Mouse (Mus musculus) cerebellum, adult 2 months (tissue): Measurements from ENCODE around the gene Tmem132a. TPM values are rescaled to one million over a fixed set of nuclear protein-coding genes. Genes with fewer than 3 reads are reported as not detected.
A peak's percentile ranks its signal among the peaks of the same experiment; 100 is the strongest.

Experiments
- DNase-seq, 2 experiments: peaks; one replicate each; pipeline ENCODE4 v3.0.0; 2021
- H3K27ac ChIP-seq: fragments of 200-500 bp; 2 replicates; pipeline ENCODE4 v1.5.1; 2012; ENCODE audit warnings: low read length, control low read depth, inconsistent platforms; ENCODE audit not compliant: insufficient read depth
- H3K27me3 ChIP-seq: fragments of 200-500 bp; 2 replicates; pipeline ENCODE4 v1.6.1; 2012; ENCODE audit warnings: inconsistent platforms, mild to moderate bottlenecking, low read length, moderate library complexity; ENCODE audit not compliant: control insufficient read depth, insufficient read depth
- H3K4me1 ChIP-seq: fragments of 200-500 bp; 2 replicates; pipeline ENCODE4 v1.6.1; 2011; ENCODE audit warnings: low read length; ENCODE audit not compliant: control insufficient read depth, insufficient read depth
- H3K4me3 ChIP-seq: fragments of 200-500 bp; replicated peaks from 2 replicates; pipeline ENCODE3; 2011; ENCODE audit warnings: mild to moderate bottlenecking, low read depth, low read length, control low read depth; ENCODE audit not compliant: insufficient read depth
- CTCF ChIP-seq: fragments of 200-500 bp; IDR thresholded peaks from 2 replicates; pipeline ENCODE4 v1.5.1; 2011; ENCODE audit warnings: low read depth, mild to moderate bottlenecking, control low read depth, low read length, moderate library complexity, borderline replicate concordance; ENCODE audit not compliant: insufficient read depth
- POLR2A ChIP-seq: fragments of 200-500 bp; IDR thresholded peaks from 2 replicates; pipeline ENCODE4 v1.6.1; 2011; ENCODE audit warnings: low read length, control low read depth, borderline replicate concordance; ENCODE audit not compliant: insufficient read depth
- WGBS: fragments of 180-500 bp; shearing (Covaris S2); methylation state at CpG from one replicate; pipeline ENCODE4 v1.1.7; 2018; 5-methylcytosine and 5-hydroxymethylcytosine counted together
- polyA plus RNA-seq: library from polyadenylated mRNA; depleted of rRNA; stranded (reverse); fragments of >200 nt; gene quantifications from 2 replicates; pipeline ENCODE4 v1.2.3, GENCODE M21; 2012

Gene Tmem132a
- polyA plus RNA-seq, 1 experiment, result 350 TPM

DNA sequence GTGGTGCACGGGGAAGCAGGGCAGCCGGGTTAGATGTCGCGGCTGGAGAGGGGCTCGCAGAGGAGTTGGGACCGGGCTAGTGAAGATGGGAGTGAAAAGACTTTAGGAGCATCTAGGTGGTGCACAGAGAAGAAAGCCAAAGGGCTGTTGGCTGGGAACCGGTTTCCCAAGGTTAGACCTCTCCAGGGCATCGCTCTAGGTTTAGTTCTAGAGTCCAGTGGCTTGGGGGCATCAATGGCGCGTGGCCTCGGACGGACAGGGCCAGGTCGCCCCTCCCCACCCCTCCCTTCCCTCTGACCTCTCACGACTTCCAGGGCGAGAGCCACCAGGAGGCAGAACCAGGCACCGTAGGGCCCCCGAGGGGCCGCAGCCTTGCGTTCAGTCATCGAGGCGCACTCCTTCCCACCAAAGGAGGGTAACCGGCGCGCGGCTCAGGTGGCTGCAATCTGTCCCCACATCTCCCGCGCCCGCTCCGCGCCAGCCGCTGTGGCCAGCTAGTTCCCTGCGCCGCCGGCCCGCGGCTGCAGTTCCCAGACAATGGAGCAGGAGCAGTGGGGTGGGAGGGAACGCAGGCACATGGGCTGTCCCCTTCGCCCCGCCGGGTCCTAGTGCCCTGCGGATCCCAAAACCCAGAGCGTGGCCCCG, 377 bp downstream of the Tmem132a start:
- TF ChIP-seq POLR2A (peak; percentile 97), CTCF (no peak)
- WGBS, result under 1% methylated on average over 43 of the region's 43 CpGs

DNA sequence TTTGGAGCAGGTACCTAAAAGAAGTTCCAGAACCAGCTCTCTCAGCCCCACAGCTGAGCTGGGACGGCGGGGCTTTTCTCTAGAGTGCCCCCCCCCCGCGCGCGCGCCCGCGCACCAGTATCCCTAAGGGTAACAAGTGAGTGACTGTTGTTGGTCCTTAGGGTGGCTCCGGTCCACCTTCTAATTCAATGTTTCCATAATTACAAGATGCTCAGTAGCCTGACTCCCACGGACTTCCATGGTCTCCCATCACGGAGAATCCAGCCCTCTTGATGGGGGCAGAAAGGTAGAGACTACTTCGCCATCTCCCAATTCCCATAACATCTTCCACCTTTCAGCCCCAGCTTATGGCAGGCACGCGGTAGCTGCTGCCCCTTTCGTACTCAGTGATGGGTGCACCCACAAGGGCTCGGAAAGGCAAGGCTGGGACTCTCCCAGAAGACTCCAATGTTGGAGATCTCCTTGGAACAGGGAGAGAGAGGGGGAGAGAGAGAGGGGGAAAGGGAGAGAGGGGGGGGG, 1.1 kb downstream of the Tmem132a start:
- H3K27ac ChIP-seq, result peak overlapping the region; percentile 91
- peak overlapping the region; percentile 99 for H3K4me3 ChIP-seq
- TF ChIP-seq CTCF, result no peak
- H3K4me1 ChIP-seq, result peaks cover 40% of the 10 kb centered on the region
- under 1% methylated on average over 17 of the region's 17 CpGs for WGBS
- H3K27me3 ChIP-seq, result no peaks in the 10 kb centered on the region
- peak; percentile 53 to 71 for DNase-seq

More for the DNA sequence above, 377 bp downstream of the Tmem132a start:
- peaks cover 42% of the 10 kb centered on the region for H3K4me1 ChIP-seq
- peak; percentile 93 to 94 for DNase-seq
- peak overlapping the region; percentile 99 for H3K4me3 ChIP-seq
- H3K27me3 ChIP-seq, result no peaks in the 10 kb centered on the region
- H3K27ac ChIP-seq, result peak overlapping the region; percentile 91

DNA sequence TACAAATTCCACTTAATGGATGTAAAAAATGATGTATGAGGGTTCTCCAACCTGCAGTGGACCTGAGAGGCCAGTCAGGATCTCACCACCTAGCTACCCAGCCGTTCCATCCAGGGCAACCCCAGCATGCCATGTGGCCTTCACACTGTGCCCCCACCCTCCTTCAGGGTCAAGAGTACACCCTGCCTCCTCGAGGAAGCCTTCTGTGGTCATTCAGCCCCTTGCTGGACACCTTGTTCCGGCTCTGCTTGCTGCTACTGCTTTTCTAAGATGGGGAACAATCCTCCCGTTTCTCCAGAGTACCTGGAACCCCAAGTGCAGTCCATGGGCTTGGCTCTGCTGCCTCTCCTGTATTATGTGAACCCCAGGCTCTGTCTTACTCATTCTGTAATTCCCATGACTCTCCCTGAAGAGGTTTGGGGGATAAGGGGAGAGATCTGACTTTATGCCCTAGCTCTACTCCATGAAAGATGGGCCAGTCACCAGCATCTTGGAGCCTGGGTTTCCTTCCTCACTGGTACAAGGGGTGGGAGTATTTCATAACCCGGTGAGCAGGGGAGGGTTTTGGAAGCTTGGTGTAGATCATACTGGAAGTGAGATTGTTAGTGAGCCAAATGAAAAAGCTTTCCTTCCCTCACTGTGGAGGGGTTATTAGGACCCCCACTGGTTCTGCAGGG, 1.7 kb downstream of the Tmem132a start:
- no peaks in the 10 kb centered on the region for H3K27me3 ChIP-seq
- 2% methylated on average over 5 of the region's 5 CpGs for WGBS
- peak overlapping the region; percentile 99 for H3K4me3 ChIP-seq
- peak in 1 of 2 experiments; percentile 56 for DNase-seq
- TF ChIP-seq CTCF (no peak), POLR2A (no peak)
- peak overlapping the region; percentile 91 for H3K27ac ChIP-seq
- H3K4me1 ChIP-seq, result peaks cover 46% of the 10 kb centered on the region

DNA sequence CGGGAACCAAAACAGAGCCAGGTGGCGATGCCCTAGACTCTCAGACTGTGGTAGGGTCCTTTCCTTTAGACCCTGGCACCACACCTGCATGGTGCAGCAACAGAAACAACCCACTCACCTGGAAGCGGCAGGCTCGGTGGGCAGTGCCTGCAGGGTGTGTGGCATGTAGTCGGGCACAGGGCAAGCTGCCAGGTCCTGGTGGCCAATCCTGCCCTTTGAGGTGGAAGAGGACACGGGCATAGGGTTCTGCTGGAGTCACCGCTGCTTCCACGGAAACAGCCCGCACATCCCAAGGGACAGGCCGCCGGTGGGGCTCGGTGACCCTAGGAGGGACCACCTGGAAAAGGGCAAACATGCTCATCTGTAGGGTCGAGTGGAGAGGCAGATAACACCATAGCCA, 3.4 kb downstream of the Tmem132a start:
- TF ChIP-seq POLR2A (no peak), CTCF (no peak)
- Histone ChIP-seq H3K4me3 (peak overlapping the region; percentile 99), H3K27me3 (no peaks in the 10 kb centered on the region), H3K27ac (peak overlapping the region; percentile 72), H3K4me1 (peaks cover 34% of the 10 kb centered on the region)
- peak; percentile 76 to 77 for DNase-seq
- 15% methylated on average over 13 of the region's 13 CpGs for WGBS

DNA sequence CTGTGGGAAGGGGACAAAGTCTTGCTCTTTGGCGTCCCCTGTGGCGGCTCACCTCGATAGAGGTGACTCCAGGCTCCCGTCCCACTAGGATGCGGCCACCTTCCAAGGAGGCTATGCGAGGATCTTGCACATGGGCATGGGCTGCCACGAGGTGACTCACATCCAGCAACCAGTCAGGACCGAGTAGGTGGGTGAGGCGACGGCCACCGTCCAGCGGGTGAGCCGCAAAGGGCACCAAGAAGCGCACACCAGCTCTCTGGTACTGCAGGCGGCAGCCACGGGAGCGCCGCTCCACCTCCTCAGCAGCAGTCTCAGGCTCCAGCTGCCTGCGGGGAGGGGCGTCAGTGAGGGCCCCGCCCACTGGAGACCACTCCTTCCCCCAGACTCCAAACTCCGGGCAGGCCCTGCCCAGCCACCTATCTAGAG, 9.7 kb downstream of the Tmem132a start:
- DNase-seq, result peak; percentile 43 to 55
- Histone ChIP-seq H3K27ac (no peak overlapping the region), H3K4me3 (no peak overlapping the region), H3K4me1 (peaks cover 33% of the 10 kb centered on the region), H3K27me3 (no peaks in the 10 kb centered on the region)
- TF ChIP-seq CTCF (peak; percentile 35; the same call in 1 of the 2 replicates), POLR2A (no peak)
- 21% methylated on average over 22 of the region's 22 CpGs for WGBS

DNA sequence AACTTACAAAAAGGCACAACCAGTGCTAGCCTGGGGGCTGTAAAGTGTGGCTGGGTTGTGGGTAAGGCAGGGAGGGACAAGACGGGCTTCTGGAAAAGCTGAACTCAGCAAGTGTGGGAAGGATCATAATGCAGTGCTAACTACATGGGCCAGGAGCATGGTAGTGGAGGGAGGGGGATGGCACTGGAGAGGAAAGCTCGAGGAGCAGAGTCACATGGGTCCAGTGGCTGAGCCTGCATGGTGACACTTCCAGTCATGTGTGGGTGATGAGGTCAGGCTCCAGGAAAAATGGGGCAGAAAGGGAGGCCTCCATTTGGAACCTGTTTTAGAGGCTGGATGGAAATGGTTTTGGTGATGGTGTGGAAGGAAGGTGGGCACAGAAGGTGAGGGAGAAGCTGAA, 13.2 kb downstream of the Tmem132a start:
- no peak for DNase-seq
- peaks cover 18% of the 10 kb centered on the region for H3K4me1 ChIP-seq

DNA sequence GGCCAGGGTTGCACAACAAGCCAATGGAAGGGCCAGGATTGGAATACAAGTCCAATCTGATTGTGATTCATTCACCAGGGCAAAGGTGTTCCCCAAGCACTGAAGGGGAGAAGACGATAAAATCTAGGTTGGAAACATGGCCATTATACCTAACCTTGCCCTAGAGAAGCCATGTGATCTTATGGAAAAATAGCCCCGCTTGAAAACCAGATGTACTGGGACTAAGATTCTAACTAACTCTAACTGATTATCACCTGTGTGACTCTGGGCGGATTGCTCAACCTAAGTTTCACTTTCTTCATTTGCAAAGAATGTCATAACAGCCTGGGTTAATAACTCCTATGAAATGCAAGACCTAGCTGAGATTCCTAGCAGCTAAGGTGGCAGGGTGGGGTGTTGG, 14.3 kb downstream of the Tmem132a start:
- Histone ChIP-seq H3K27me3 (no peaks in the 10 kb centered on the region), H3K27ac (no peak overlapping the region), H3K4me1 (peaks cover 14% of the 10 kb centered on the region), H3K4me3 (no peak overlapping the region)
- DNase-seq, result no peak
- TF ChIP-seq POLR2A (no peak), CTCF (no peak)
- 88% methylated on average over 3 of the region's 3 CpGs for WGBS

More for the DNA sequence above, 13.2 kb downstream of the Tmem132a start:
- TF ChIP-seq CTCF (no peak), POLR2A (no peak; the same call in 1 of the 2 replicates)
- no peak overlapping the region; the same call in 1 of the 2 replicates for H3K27ac ChIP-seq
- WGBS, result 35% methylated on average over 2 of the region's 2 CpGs
- no peak overlapping the region for H3K4me3 ChIP-seq
- H3K27me3 ChIP-seq, result no peaks in the 10 kb centered on the region

DNA sequence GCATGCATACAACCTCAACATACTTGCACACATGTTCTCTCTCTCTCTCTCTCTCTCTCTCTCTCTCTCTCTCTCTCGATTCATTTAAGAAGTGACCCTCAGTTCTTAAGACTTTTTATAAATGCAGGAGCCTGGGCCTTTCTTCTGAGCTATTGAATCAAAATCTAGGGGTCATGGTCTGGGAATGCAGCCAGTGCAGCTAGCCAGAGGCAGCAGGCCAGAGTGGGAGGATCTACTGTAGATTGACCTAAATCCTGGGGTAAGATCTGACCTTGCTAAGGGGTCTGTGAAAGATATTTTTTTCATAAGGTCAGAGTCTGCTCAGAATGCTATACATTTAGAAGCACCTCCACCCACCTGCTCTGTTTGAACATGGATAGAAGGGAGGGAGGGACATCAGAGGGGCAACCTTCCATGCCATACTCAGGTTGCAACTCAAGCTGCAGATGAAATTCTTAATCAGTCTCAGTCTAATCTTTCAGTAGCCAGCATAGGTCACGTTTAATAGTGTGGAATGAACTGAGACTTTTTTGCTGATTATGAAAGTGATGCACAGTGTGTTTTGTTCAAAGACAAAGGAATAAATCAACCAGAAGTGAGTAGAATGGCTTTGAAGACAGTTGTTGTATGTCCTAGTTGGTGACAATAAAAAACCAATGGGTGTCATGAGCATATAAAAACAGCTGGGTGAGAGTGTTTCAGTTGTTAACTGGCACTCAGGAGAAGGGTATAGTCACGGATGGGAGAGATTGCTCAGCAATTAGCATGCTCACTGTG, 22.2 kb downstream of the Tmem132a start:
- no peak overlapping the region for H3K4me3 ChIP-seq
- no peak overlapping the region for H3K27ac ChIP-seq
- no peaks in the 10 kb centered on the region for H3K27me3 ChIP-seq
- no peak for TF ChIP-seq CTCF
- TF ChIP-seq POLR2A, result no peak
- peaks cover 3% of the 10 kb centered on the region for H3K4me1 ChIP-seq
- DNase-seq, result peak in 1 of 2 experiments; percentile 49
- 24% methylated on average over 3 of the region's 3 CpGs for WGBS
